Mouse (Mus musculus) ES-E14 (cell line): Measurements from ENCODE around the gene Gm3404. TPM values are rescaled to one million over a fixed set of nuclear protein-coding genes. Genes with fewer than 3 reads are reported as not detected.
"Not testable (repeated sequence)": the region's sequence is repeated elsewhere in the genome, so short reads cannot be mapped to it uniquely, and the experiment has no call there.

Experiments used
- DNase-seq: peaks from one replicate; pipeline ENCODE4 v3.0.0-alpha.2; 2013; ENCODE audit warnings: low read depth, low spot score
- H3K27ac ChIP-seq: 2 replicates; pipeline ENCODE4 v1.5.1; 2012; ENCODE audit warnings: low read depth, mild to moderate bottlenecking, low read length, moderate library complexity, mixed read lengths; ENCODE audit not compliant: poor library complexity, insufficient read depth, severe bottlenecking
- H3K36me3 ChIP-seq: 2 replicates; pipeline ENCODE4 v1.6.1; 2012; ENCODE audit warnings: mild to moderate bottlenecking, low read length, moderate library complexity, mixed read lengths; ENCODE audit not compliant: control insufficient read depth, poor library complexity, insufficient read depth, severe bottlenecking
- H3K4me1 ChIP-seq, 2 experiments: fragments of 150-350 bp in 1 of 2; sonication (generic) in 1 of 2; 2 replicates each; pipeline ENCODE4 v1.6.1; 2012; ENCODE audit warnings: low read length in 2 of 2, mild to moderate bottlenecking in 1 of 2, mixed read lengths in 1 of 2; ENCODE audit not compliant: control insufficient read depth in 2 of 2, insufficient read depth in 2 of 2, poor library complexity in 1 of 2
- H3K4me3 ChIP-seq, 2 experiments: fragments of 150-350 bp in 1 of 2; sonication (generic) in 1 of 2; 2 replicates each; pipeline ENCODE4 v1.5.1; 2012; ENCODE audit warnings: low read length in 2 of 2, low read depth in 1 of 2, mild to moderate bottlenecking in 1 of 2, mixed read lengths in 1 of 2; ENCODE audit not compliant: insufficient read depth in 1 of 2, poor library complexity in 1 of 2, severe bottlenecking in 1 of 2
- H3K9ac ChIP-seq: 2 replicates; pipeline ENCODE4 v1.6.1; 2012; ENCODE audit warnings: low read depth, mild to moderate bottlenecking, low read length, mixed read lengths; ENCODE audit not compliant: poor library complexity, insufficient read depth, severe bottlenecking
- H3K9me3 ChIP-seq: fragments of 150-350 bp; sonication (generic); 2 replicates; pipeline ENCODE4 v1.6.1; 2012; ENCODE audit warnings: low read depth, mild to moderate bottlenecking, low read length; ENCODE audit not compliant: control insufficient read depth, insufficient read depth
- CHD2 ChIP-seq: IDR thresholded peaks from 2 replicates; pipeline ENCODE4 v1.6.1; 2014; ENCODE audit warnings: mild to moderate bottlenecking, low read depth, low read length, inconsistent platforms
- HCFC1 ChIP-seq: IDR thresholded peaks from 2 replicates; pipeline ENCODE4 v1.6.1; 2012; ENCODE audit warnings: low read length, inconsistent platforms, borderline replicate concordance; ENCODE audit not compliant: insufficient read depth
- MAFK ChIP-seq: IDR thresholded peaks from 2 replicates; pipeline ENCODE4 v1.6.1; 2014; ENCODE audit warnings: mild to moderate bottlenecking, low read depth, low read length, inconsistent platforms; ENCODE audit not compliant: insufficient read depth
- ZNF384 ChIP-seq: IDR thresholded peaks from 2 replicates; pipeline ENCODE4 v1.6.1; 2012; ENCODE audit warnings: low read depth, low read length, inconsistent platforms
- in situ Hi-C, 2 experiments: fragments of 600-800 bp; cut with MboI; formaldehyde crosslinking; loops; one replicate each; pipeline ENCODE4 v1.15.1; 2025; ENCODE audit warnings: low sequenced_read_pairs in 2 of 2, inconsistent platforms in 1 of 2; ENCODE audit not compliant: unreplicated experiment in 2 of 2
- total RNA-seq: library from RNA; depleted of rRNA; stranded (reverse); fragments of 300-350 nt; gene quantifications from 2 replicates; pipeline ENCODE4 v1.2.3, GENCODE M21; 2012

Gene Gm3404
- total RNA-seq, 1 experiment = not detected

DNA sequence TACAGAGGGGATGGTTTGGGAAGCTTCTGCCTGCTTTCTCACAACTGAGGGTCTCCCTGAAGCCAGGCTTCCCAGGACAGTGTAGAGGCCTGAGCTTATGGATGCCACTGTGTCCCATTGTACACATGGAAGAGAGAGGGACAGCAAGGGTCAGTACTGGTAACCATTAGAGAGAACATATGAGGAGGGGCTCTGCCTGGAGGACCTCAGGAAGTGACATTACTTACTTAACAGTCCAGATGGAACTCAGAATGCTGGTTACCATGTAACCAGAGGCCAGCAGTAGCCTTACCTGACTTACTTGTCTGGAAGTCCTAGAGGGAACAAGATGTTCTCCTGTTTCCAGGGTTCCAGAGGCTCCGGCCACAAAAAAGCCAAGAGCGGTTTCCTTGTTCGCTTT is 30.2 kb downstream of the Gm3404 start, which contains the start of gene Gm3415:
Gene Gm3415 (plus strand): TSS at position 301 of the 400 bp plus-strand sequence.
- H3K27ac ChIP-seq, H3K9me3 ChIP-seq, H3K4me1 ChIP-seq, DNase-seq, H3K9ac ChIP-seq, H3K4me3 ChIP-seq, H3K36me3 ChIP-seq, in situ Hi-C loops: not testable (repeated sequence)

DNA sequence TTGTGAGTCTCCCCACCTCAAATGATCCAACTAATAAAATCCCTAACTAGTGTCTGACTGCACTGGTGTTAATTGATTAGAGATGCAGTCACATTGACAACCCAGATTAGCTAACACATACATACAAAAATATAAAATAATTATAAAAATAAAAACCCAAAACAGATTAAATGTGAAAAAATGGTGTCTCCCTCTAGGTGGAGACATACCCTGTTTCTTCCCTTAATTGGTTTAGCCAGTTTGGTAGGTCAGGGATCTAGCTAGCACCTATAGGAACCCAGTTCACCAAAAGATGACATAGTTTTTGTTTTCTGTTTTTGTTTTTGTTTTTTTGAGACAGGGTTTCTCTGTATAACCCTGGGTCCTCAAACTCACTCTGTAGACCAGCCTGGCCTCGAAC is 38.7 kb downstream of the Gm3404 start:
- Histone ChIP-seq H3K36me3 (no peaks in the 10 kb centered on the region), H3K9me3 (no peaks in the 10 kb centered on the region), H3K4me1 (no peaks in the 10 kb centered on the region), H3K27ac (no peak overlapping the region), H3K9ac (no peak overlapping the region), H3K4me3 (no peak overlapping the region)
- in situ Hi-C loops = no loop called here
- TF ChIP-seq ZNF384 = no peak
- TF ChIP-seq HCFC1 = no peak
- DNase-seq = no peak

DNA sequence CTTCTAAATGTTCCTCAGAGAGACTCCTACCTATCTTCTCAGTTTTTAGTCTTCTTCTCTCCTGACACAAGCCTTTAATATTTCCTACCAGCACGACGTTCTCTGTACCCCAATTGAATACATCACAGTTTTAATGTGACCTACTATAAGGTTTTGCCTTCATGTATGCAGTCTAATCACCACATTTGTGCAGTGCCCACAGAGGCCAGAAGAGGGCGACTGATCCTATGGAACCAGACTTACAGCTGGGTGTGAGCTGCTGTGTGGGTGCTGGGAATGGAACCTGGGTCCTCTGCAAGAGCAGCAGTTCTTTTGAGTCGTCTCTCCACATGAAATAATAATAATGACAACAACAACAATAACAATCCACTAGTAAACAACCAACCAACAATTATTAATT is 41.5 kb downstream of the Gm3404 start:
- TF ChIP-seq HCFC1 (no peak), MAFK (no peak), CHD2 (no peak)

DNA sequence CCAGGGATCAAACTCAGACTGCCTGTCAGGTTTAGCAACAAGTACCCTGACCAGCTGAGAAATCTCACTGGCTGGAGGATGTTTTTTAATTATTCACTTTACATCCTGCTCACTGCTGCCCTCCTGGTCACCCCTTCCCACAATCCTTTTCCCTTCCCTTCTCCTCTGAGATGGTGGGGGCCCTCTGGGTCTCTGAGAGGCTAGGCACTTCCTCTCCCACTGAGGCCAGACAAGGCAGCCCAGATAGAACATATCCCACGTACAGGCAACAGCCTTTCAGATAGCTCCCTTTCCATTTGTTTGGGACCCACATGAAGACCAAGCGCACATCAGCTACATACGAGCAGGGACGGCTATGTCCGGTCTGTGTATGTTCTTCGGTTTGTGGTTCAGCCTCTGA is 44.6 kb downstream of the Gm3404 start:
- in situ Hi-C loops, DNase-seq, H3K4me1 ChIP-seq, H3K9me3 ChIP-seq, H3K27ac ChIP-seq, H3K4me3 ChIP-seq, H3K36me3 ChIP-seq, H3K9ac ChIP-seq: not testable (repeated sequence)

More for the DNA sequence above, 41.5 kb downstream of the Gm3404 start:
- DNase-seq = no peak
- Histone ChIP-seq H3K36me3 (no peaks in the 10 kb centered on the region), H3K9me3 (no peaks in the 10 kb centered on the region), H3K9ac (no peak overlapping the region), H3K4me1 (no peaks in the 10 kb centered on the region), H3K4me3 (no peak overlapping the region), H3K27ac (no peak overlapping the region)
- in situ Hi-C loops = no loop called here

DNA sequence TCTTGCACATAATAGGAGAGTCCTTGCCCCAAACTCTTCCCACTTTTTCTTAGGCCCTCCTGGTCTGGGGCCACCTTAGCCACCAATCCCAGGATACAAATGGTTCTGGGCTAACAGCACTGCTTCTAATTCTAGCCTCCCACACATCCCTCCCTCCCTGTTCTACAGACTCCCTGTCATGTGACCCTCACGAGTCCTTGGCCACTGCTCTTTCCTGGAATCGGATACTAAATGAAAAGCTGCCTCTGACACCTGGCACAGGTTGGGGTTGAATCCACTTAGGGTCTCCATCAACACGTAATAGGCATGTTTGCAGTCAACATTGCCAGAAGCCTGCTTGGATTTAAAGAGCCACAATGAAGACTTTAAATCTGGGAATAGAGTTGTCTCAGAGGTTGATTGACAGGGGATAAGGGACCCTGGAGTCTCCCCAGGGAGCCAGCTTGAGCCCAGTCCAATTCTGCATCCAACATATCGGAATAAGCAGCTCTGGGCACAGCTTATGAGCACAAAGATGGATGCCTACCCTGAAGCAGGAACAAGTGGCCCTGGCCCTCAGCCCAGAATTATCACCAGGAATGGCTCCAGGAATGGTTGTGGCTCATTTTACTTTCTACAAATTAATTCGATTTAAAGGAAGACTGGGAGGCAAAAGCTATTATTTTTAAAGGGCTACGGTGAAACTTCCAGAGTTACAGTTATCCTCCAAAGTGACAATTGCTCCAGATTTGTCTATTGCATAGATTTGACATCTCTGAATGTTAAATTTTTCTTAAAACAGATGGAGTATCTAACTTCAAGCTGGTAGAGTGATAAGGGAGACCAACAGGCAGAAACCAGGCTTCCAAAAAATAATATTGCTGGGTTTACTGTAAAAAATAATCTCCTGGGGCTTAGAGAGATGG is 46.5 kb downstream of the Gm3404 start:
- H3K9me3 ChIP-seq, H3K36me3 ChIP-seq, in situ Hi-C loops, H3K4me1 ChIP-seq, DNase-seq, H3K9ac ChIP-seq, H3K4me3 ChIP-seq, H3K27ac ChIP-seq: not testable (repeated sequence)

DNA sequence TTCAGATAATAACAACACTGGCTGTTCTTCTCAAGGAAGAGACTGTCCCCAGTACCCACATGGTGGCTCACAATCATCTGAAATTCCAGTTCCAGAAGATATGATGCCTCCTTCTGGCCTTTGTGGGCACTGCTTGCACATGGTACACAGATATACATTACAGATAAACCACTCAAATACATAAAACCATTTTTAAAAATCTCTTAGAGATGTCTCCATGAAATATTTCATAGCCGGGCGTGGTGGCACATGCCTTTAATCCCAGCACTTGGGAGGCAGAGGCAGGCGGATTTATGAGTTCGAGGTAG is 47.1 kb downstream of the Gm3404 start:
- not testable (repeated sequence) for H3K36me3 ChIP-seq

More for the DNA sequence above, 47.1 kb downstream of the Gm3404 start:
- in situ Hi-C loops, H3K9ac ChIP-seq, H3K4me1 ChIP-seq, H3K4me3 ChIP-seq, DNase-seq, H3K9me3 ChIP-seq, H3K27ac ChIP-seq: not testable (repeated sequence)
